Mouse (Mus musculus) midbrain, embryonic 16.5 days (tissue): ENCODE data around the gene Ppm1a. TPM values are rescaled to one million over a fixed set of nuclear protein-coding genes. Genes with fewer than 3 reads are reported as not detected.
"Not testable (repeated sequence)": the region's sequence is repeated elsewhere in the genome, so short reads cannot be mapped to it uniquely, and the experiment has no call there.

Experiments
- ATAC-seq: fragments of 200-750 bp; cut with Nextera tagmentation; 2 replicates; pipeline ENCODE4 v1.8.0; 2017; ENCODE audit warnings: moderate TSS enrichment
- H3K27ac ChIP-seq: fragments of 300-500 bp; sonication (generic); 2 replicates; pipeline ENCODE4 v1.5.1; 2014; ENCODE audit warnings: mild to moderate bottlenecking, low read length, mixed read lengths
- H3K27me3 ChIP-seq: fragments of 300-500 bp; sonication (generic); 2 replicates; pipeline ENCODE4 v1.6.1; 2014; ENCODE audit warnings: low read depth, low read length, mixed read lengths; ENCODE audit not compliant: control insufficient read depth, insufficient read depth
- H3K36me3 ChIP-seq: fragments of 300-500 bp; sonication (generic); 2 replicates; pipeline ENCODE4 v1.6.1; 2014; ENCODE audit warnings: mild to moderate bottlenecking, low read length, moderate library complexity, mixed read lengths; ENCODE audit not compliant: control insufficient read depth, insufficient read depth
- H3K4me1 ChIP-seq: fragments of 300-500 bp; sonication (generic); 2 replicates; pipeline ENCODE4 v1.6.1; 2014; ENCODE audit warnings: mild to moderate bottlenecking, low read length, mixed read lengths; ENCODE audit not compliant: control insufficient read depth, insufficient read depth
- H3K4me2 ChIP-seq: fragments of 300-500 bp; sonication (generic); 2 replicates; pipeline ENCODE4 v1.6.1; 2014; ENCODE audit warnings: mild to moderate bottlenecking, low read length, mixed read lengths
- H3K4me3 ChIP-seq: fragments of 300-500 bp; sonication (generic); 2 replicates; pipeline ENCODE4 v1.5.1; 2014; ENCODE audit warnings: low read depth, mild to moderate bottlenecking, low read length, moderate library complexity, mixed read lengths
- H3K9ac ChIP-seq: fragments of 300-500 bp; sonication (generic); 2 replicates; pipeline ENCODE4 v1.6.1; 2014; ENCODE audit warnings: low read depth, low read length, mixed read lengths
- H3K9me3 ChIP-seq: fragments of 300-500 bp; sonication (generic); replicated peaks from 2 replicates; pipeline ENCODE4 v1.6.1; 2014; ENCODE audit warnings: mild to moderate bottlenecking, low read length, mixed read lengths; ENCODE audit not compliant: control insufficient read depth, poor library complexity, severe bottlenecking
- WGBS: fragments of 180-500 bp; shearing (Covaris S2); extraction: QIAGEN DNeasy Blood & Tissue Kit; methylation state at CpG from one replicate; pipeline ENCODE4 v1.1.7; 2014; 5-methylcytosine and 5-hydroxymethylcytosine counted together
- polyA plus RNA-seq: library from polyadenylated mRNA; unstranded; fragments of >200 nt; fragmentation: Nextera tagmentation; extraction: Ambion mirVana; gene quantifications from 2 replicates; pipeline ENCODE4 v1.2.1, GENCODE M21; 2015

The Ppm1a gene
- polyA plus RNA-seq, 1 experiment from 2014 or later: 52.3 TPM

DNA sequence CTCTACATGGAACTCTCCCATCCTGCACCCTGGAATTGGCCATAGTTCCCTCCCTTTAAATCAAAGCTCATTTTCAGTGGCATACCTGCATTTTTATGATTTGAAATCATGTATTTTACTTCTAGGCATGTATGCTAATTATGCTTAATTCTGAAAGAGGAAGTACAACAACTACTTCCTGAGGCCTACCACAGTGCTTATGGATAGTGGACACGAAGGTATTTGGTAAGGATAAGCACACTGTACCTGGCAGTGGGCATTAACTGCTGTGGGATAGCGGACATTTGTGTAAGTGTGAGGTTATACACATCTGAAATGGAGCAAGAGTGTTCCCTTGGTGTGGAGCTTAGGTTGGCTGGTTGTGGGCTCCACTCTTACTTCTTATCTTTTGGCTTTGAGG is 11.0 kb downstream of the Ppm1a start:
- Histone ChIP-seq H3K27me3 (no peaks in the 10 kb centered on the region), H3K27ac (no peak overlapping the region), H3K9me3 (no peaks in the 10 kb centered on the region), H3K4me1 (peaks cover 8% of the 10 kb centered on the region), H3K4me3 (no peak overlapping the region), H3K9ac (no peak overlapping the region), H3K4me2 (no peak overlapping the region), H3K36me3 (no peaks in the 10 kb centered on the region)
- WGBS: 85% methylated on average over 2 of the region's 2 CpGs
- ATAC-seq: no peak

DNA sequence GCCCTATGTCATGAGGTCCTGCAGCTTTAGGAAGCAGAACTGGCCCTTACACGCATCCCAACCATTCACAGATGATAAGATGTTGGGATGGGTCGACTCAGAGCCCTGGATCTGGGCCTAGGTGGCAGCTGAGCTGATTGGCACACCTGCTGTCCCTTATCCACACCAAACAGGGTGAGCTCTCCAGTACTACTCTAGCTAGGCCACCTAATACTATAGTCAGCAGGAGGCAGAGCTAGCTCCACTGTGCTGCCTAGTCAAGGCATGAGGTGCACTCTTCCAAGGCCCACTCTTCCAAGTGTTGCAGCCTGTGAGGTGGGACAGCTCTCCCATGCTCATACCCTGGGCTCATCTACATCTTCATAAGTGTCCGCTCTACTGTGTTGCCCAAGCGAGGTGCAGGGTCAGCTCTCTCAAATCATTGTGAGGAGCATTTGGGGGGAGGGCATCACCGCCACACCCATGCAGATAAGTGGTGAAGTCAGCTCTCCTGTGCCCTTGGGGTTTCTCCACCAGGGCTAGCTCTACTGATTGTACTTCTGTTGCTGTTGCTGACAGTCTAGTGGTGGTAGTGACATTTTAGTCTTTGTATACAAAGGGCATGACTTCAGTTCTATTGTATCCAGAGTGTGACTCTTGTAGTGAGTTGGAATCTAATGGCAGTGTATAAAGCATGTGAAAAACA is 12.4 kb downstream of the Ppm1a start:
- Histone ChIP-seq H3K27ac (no peak overlapping the region), H3K36me3 (no peaks in the 10 kb centered on the region), H3K9ac (no peak overlapping the region), H3K9me3 (no peaks in the 10 kb centered on the region), H3K4me1 (no peaks in the 10 kb centered on the region), H3K4me3 (no peak overlapping the region), H3K27me3 (no peaks in the 10 kb centered on the region), H3K4me2 (no peak overlapping the region)
- WGBS: 99% methylated on average over 5 of the region's 5 CpGs
- ATAC-seq: no peak

DNA sequence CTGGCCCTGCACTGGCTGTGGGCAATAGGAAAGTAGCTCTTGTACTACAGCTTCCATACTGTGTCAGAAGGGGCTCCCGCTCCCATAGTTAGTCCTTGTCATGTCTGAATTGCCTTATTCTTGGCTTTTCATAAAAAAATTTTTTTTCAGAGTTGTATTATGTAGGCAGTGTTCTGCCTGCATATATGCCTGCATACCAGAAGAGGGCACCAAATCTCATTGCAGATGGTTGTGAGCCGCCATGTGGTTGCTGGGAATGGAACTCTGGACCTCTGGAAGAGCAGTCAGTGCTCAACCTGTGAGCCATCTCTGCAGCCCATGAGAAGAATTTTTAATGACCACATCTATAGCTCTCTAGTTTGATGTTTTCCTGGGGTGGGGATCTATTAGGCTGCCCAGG is 13.9 kb downstream of the Ppm1a start:
- H3K9ac ChIP-seq: no peak overlapping the region
- no peaks in the 10 kb centered on the region for H3K4me1 ChIP-seq
- no peak overlapping the region for H3K4me2 ChIP-seq
- 94% methylated on average over 2 of the region's 2 CpGs for WGBS
- no peaks in the 10 kb centered on the region for H3K9me3 ChIP-seq
- no peak overlapping the region for H3K27ac ChIP-seq
- no peaks in the 10 kb centered on the region for H3K36me3 ChIP-seq
- 0 out of 2 replicates have a peak, but pooled peaks have one; percentile 25 for ATAC-seq
- no peak overlapping the region for H3K4me3 ChIP-seq
- H3K27me3 ChIP-seq: no peaks in the 10 kb centered on the region

DNA sequence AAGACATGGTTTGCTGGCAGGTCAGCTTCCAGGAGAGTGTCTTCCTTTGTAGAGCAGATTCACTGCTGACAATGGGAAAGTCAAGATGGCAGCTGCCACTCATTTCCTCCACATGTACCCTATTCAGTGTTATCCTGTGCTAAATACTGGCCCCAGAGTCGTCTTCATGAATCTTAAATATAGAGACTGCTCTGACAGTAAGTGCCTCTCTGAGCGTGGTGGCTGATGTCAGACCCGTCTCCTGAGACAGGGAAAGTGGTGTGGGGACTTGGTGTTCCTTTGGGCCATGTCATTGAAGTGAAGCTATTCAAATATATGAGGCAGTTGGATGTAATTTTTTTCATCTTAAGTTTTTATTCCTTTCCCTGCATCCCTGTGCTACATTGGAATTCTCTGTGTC is 14.5 kb downstream of the Ppm1a start:
- Histone ChIP-seq H3K4me2 (no peak overlapping the region), H3K9ac (no peak overlapping the region), H3K36me3 (no peaks in the 10 kb centered on the region), H3K4me3 (no peak overlapping the region), H3K9me3 (no peaks in the 10 kb centered on the region), H3K4me1 (no peaks in the 10 kb centered on the region), H3K27me3 (no peaks in the 10 kb centered on the region), H3K27ac (no peak overlapping the region)
- 88% methylated on average over 3 of the region's 3 CpGs for WGBS
- ATAC-seq: no peak

DNA sequence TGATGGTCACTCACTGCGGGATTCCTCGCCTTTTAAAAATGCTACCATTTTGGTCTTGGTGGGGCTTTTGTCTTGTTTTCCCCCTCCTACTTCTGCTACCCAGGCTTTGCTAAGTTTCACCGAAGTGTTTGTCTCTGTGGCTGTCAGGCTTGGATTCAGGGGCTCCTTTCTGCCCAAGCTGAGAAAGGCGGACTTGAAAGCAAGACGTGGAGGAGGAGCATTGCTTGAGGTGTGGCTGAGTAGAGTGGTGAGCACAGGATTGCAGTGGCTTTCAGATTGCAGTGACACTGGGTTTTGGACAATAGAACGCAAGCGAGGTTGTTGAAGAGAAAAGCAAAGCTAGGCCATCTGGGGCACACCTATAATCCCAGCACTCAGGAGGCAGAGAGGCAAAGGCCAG is 16.7 kb downstream of the Ppm1a start:
- 49% methylated on average over 7 of the region's 7 CpGs for WGBS
- Histone ChIP-seq H3K9me3 (no peaks in the 10 kb centered on the region), H3K9ac (no peak overlapping the region), H3K36me3 (no peaks in the 10 kb centered on the region), H3K4me1 (peaks cover 2% of the 10 kb centered on the region; the same call in 1 of the 2 replicates), H3K27ac (no peak overlapping the region), H3K4me2 (no peak overlapping the region), H3K27me3 (no peaks in the 10 kb centered on the region), H3K4me3 (no peak overlapping the region)
- no peak for ATAC-seq

DNA sequence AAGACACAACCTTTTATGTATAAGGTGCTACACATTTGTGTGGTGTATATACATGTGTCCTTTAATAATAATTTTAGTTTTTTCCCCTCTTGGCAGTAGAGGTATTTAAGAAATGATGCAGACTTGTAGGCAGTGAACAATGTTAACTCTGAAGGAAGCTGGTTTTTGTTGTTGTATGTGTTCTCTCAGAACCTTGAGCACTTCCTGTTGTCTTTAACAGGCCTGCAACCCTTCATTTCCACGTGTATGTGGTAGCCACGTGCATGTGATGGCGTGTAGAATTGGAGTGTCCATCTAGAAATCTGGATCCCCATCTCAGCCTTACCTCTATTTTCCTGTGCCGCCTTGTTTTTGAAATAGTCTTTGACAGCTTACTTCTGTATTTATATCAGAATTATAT is 20.0 kb downstream of the Ppm1a start:
- no peak overlapping the region for H3K4me3 ChIP-seq
- H3K27ac ChIP-seq: no peak overlapping the region
- H3K9me3 ChIP-seq: no peaks in the 10 kb centered on the region
- H3K27me3 ChIP-seq: no peaks in the 10 kb centered on the region
- 85% methylated on average over 4 of the region's 4 CpGs for WGBS
- H3K36me3 ChIP-seq: no peaks in the 10 kb centered on the region
- ATAC-seq: no peak
- H3K9ac ChIP-seq: no peak overlapping the region
- no peak overlapping the region for H3K4me2 ChIP-seq
- H3K4me1 ChIP-seq: peaks cover 2% of the 10 kb centered on the region; the same call in 1 of the 2 replicates

DNA sequence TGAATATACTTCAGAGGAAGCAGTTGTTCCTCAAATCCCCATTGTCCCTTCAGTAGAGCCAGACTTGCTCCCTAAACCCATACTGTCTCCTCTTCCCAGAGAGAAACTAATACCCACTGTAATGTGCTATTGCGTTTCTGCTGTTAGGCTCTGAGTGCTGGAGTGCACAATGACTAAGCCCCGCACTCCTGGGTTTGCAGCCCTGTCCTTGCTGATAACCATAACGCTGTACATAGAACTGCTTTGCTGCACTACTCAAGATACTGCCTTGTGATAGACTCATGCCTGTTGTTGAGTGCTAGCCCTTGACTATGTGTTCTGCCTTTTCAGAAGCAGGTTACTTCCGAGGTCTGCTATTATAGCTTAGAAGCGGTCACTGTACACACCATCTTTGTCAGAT is 22.9 kb downstream of the Ppm1a start:
- no peak for ATAC-seq

DNA sequence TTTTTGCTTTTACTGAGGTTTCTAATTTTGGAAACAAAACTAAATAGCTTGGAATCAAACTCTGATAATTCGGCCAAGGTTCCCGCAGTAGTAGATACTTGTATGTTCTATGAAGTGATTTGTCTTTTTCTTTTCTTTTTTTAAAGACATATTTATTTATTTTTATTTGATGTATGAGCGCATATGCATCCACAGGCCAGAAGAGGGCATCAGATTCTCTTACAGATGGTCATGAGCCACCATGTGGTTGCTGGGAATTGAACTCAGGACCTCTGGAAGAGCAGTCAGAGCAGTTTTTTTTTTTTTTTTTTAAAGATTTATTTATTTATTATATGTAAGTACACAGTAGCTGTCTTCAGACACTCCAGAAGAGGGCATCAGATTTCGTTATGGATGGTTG is 25.5 kb downstream of the Ppm1a start:
- not testable (repeated sequence) for ATAC-seq
- WGBS: 93% methylated on average over 4 of the region's 4 CpGs

More for the DNA sequence above, 22.9 kb downstream of the Ppm1a start:
- WGBS: 94% methylated on average over 5 of the region's 5 CpGs
- no peaks in the 10 kb centered on the region for H3K9me3 ChIP-seq
- H3K27me3 ChIP-seq: no peaks in the 10 kb centered on the region
- no peak overlapping the region for H3K4me2 ChIP-seq
- peaks cover 2% of the 10 kb centered on the region; the same call in 1 of the 2 replicates for H3K4me1 ChIP-seq
- no peak overlapping the region for H3K27ac ChIP-seq
- H3K36me3 ChIP-seq: peaks cover 12% of the 10 kb centered on the region
- no peak overlapping the region for H3K4me3 ChIP-seq
- H3K9ac ChIP-seq: no peak overlapping the region

DNA sequence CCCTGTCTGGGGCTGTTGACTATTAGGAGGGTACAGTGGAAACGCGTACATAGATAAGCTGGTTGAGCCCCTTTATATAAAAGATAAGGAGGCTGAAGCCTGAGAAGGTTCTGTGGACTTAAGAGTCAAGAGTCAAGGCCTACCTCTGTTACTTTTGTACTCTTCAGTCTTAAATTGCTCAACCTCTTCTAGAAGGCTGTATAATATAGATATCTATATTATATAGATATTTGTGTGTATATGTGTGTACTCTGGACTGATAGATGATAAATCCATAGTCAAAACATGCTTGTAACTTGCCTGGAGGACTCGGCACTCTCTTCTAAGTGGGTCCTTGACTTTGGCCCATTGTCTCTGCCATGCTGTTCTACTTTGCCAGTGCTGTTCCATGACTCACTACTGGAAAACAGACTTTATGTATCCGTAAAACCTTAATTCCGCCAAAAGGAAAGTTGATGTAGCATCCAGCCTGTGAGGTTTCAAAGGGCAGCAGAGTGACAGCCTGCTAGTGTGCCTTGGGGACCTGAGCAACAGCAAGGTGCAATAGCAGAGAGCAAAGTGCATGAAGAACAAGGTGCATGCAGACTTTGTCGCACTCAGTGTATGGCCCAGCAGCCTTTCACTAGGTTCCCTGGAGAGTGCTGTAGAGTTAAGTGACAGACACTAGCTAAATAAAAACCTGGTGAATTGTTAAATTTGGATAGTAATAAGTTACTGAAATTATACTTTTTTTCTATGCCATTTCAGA is 28.1 kb downstream of the Ppm1a start:
- Histone ChIP-seq H3K27me3 (no peaks in the 10 kb centered on the region), H3K4me3 (no peak overlapping the region), H3K36me3 (peaks cover 15% of the 10 kb centered on the region), H3K4me2 (no peak overlapping the region), H3K9ac (no peak overlapping the region), H3K9me3 (no peaks in the 10 kb centered on the region), H3K4me1 (no peaks in the 10 kb centered on the region), H3K27ac (no peak overlapping the region)
- no peak for ATAC-seq
- 90% methylated on average over 6 of the region's 6 CpGs for WGBS

More for the DNA sequence above, 25.5 kb downstream of the Ppm1a start:
- not testable (repeated sequence) for H3K27ac ChIP-seq, H3K4me1 ChIP-seq, H3K9ac ChIP-seq, H3K4me3 ChIP-seq, H3K9me3 ChIP-seq, H3K4me2 ChIP-seq, H3K27me3 ChIP-seq
- H3K36me3 ChIP-seq: peaks cover 12% of the 10 kb centered on the region
